Mouse (Mus musculus) MEL (cell line): ENCODE measurements around the gene Anapc15-ps. TPM values are rescaled to one million over a fixed set of nuclear protein-coding genes. Genes with fewer than 3 reads are reported as not detected.

Experiments
- DNase-seq: peaks from one replicate; pipeline ENCODE4 v3.0.0; 2011; ENCODE audit warnings: low read depth, low spot score
- H3K27ac ChIP-seq: 2 replicates; pipeline ENCODE4 v1.5.1; 2012; ENCODE audit warnings: low read depth, mild to moderate bottlenecking, control low read depth, low read length, moderate library complexity; ENCODE audit not compliant: control insufficient read depth
- H3K27me3 ChIP-seq, 2 experiments: fragments of 150-350 bp in 1 of 2; sonication (generic) in 1 of 2; 2 replicates each; pipeline ENCODE4 v1.6.1; 2012; ENCODE audit warnings: low read length in 2 of 2, mild to moderate bottlenecking in 2 of 2, improper control_type of control experiment in 1 of 2, moderate library complexity in 1 of 2; ENCODE audit not compliant: insufficient read depth in 2 of 2, control insufficient read depth in 1 of 2
- H3K36me3 ChIP-seq, 2 experiments: 2 replicates each; pipeline ENCODE4 v1.6.1; 2012 to 2014; ENCODE audit warnings: low read length in 2 of 2, improper control_type of control experiment in 1 of 2, inconsistent platforms in 1 of 2, mild to moderate bottlenecking in 1 of 2; ENCODE audit not compliant: insufficient read depth in 2 of 2, control insufficient read depth in 1 of 2
- H3K4me1 ChIP-seq, 2 experiments: fragments of 150-350 bp in 1 of 2; sonication (generic) in 1 of 2; 2 replicates each; pipeline ENCODE4 v1.6.1; 2012; ENCODE audit warnings: low read length in 2 of 2, improper control_type of control experiment in 1 of 2, mild to moderate bottlenecking in 1 of 2; ENCODE audit not compliant: insufficient read depth in 2 of 2, control insufficient read depth in 1 of 2
- H3K4me3 ChIP-seq, 2 experiments: fragments of 150-350 bp in 1 of 2; sonication (generic) in 1 of 2; 2 replicates each; pipeline ENCODE4 v1.5.1; 2012; ENCODE audit warnings: low read depth in 2 of 2, low read length in 2 of 2, mild to moderate bottlenecking in 2 of 2, moderate library complexity in 2 of 2, control low read depth in 1 of 2, improper control_type of control experiment in 1 of 2; ENCODE audit not compliant: control insufficient read depth in 1 of 2, insufficient read depth in 1 of 2
- H3K79me2 ChIP-seq: 2 replicates; pipeline ENCODE4 v1.6.1; 2012; ENCODE audit warnings: mild to moderate bottlenecking, low read length, moderate library complexity; ENCODE audit not compliant: control insufficient read depth, poor library complexity, insufficient read depth
- H3K9ac ChIP-seq: 2 replicates; pipeline ENCODE4 v1.6.1; 2012; ENCODE audit warnings: low read depth, mild to moderate bottlenecking, control low read depth, low read length, moderate library complexity; ENCODE audit not compliant: control insufficient read depth, poor library complexity, severe bottlenecking
- H3K9me3 ChIP-seq: fragments of 150-350 bp; sonication (generic); replicated peaks from 2 replicates; pipeline ENCODE4 v1.6.1; 2012; ENCODE audit warnings: mild to moderate bottlenecking, low read length, improper control_type of control experiment, moderate library complexity; ENCODE audit not compliant: insufficient read depth
- BHLHE40 ChIP-seq: IDR thresholded peaks from 2 replicates; pipeline ENCODE4 v1.6.1; 2012; ENCODE audit warnings: low read depth, mild to moderate bottlenecking, inconsistent platforms, low read length, improper control_type of control experiment, borderline replicate concordance
- CHD1 ChIP-seq: IDR thresholded peaks from 2 replicates; pipeline ENCODE4 v1.6.1; 2012; ENCODE audit warnings: low read depth, mild to moderate bottlenecking, inconsistent platforms, low read length, improper control_type of control experiment
- E2F4 ChIP-seq: IDR thresholded peaks from 2 replicates; pipeline ENCODE4 v1.6.1; 2011; ENCODE audit warnings: low read depth, low read length, improper control_type of control experiment, borderline replicate concordance
- ELF1 ChIP-seq: IDR thresholded peaks from 2 replicates; pipeline ENCODE4 v1.6.1; 2014; ENCODE audit warnings: low read depth, mild to moderate bottlenecking, inconsistent platforms, low read length, improper control_type of control experiment, moderate library complexity
- ETS1 ChIP-seq: IDR thresholded peaks from 2 replicates; pipeline ENCODE4 v1.6.1; 2012; ENCODE audit warnings: low read depth, mild to moderate bottlenecking, inconsistent platforms, low read length, improper control_type of control experiment, moderate library complexity
- GABPA ChIP-seq: IDR thresholded peaks from 2 replicates; pipeline ENCODE4 v1.6.1; 2012; ENCODE audit warnings: low read depth, mild to moderate bottlenecking, inconsistent platforms, low read length, improper control_type of control experiment, moderate library complexity
- GATA1 ChIP-seq: IDR thresholded peaks from 2 replicates; pipeline ENCODE4 v1.6.1; 2011; ENCODE audit warnings: low read depth, low read length, improper control_type of control experiment
- HCFC1 ChIP-seq: IDR thresholded peaks from 2 replicates; pipeline ENCODE4 v1.6.1; 2012; ENCODE audit warnings: low read depth, mild to moderate bottlenecking, inconsistent platforms, low read length, improper control_type of control experiment, moderate library complexity
- JUND ChIP-seq: IDR thresholded peaks from 2 replicates; pipeline ENCODE4 v1.6.1; 2011; ENCODE audit warnings: low read depth, mild to moderate bottlenecking, improper control_type of control experiment, low read length
- KAT2A ChIP-seq: conservative IDR thresholded peaks from 2 replicates; pipeline ENCODE4 v1.6.1; 2012; ENCODE audit warnings: low read depth, low read length, improper control_type of control experiment, inconsistent platforms
- MAFK ChIP-seq: IDR thresholded peaks from 2 replicates; pipeline ENCODE4 v1.6.1; 2011; ENCODE audit warnings: low read depth, mild to moderate bottlenecking, low read length, improper control_type of control experiment, borderline replicate concordance
- MAX ChIP-seq: IDR thresholded peaks from 2 replicates; pipeline ENCODE4 v1.6.1; 2011; ENCODE audit warnings: low read length, improper control_type of control experiment
- MAZ ChIP-seq: IDR thresholded peaks from 2 replicates; pipeline ENCODE4 v1.6.1; 2012; ENCODE audit warnings: low read depth, mild to moderate bottlenecking, inconsistent platforms, low read length, improper control_type of control experiment
- MEF2A ChIP-seq: IDR thresholded peaks from 2 replicates; pipeline ENCODE4 v1.6.1; 2014; ENCODE audit warnings: low read depth, mild to moderate bottlenecking, inconsistent platforms, low read length, improper control_type of control experiment; ENCODE audit not compliant: poor library complexity, insufficient replicate concordance, severe bottlenecking; ENCODE audit errors: extremely low read depth
- MXI1 ChIP-seq: IDR thresholded peaks from 2 replicates; pipeline ENCODE4 v1.6.1; 2011; ENCODE audit warnings: mild to moderate bottlenecking, low read depth, low read length, improper control_type of control experiment
- NELFE ChIP-seq: IDR thresholded peaks from 2 replicates; pipeline ENCODE4 v1.6.1; 2011; ENCODE audit warnings: low read depth, low read length, improper control_type of control experiment
- NRF1 ChIP-seq: IDR thresholded peaks from 2 replicates; pipeline ENCODE4 v1.6.1; 2014; ENCODE audit warnings: low read depth, mild to moderate bottlenecking, inconsistent platforms, low read length, improper control_type of control experiment, moderate library complexity; ENCODE audit not compliant: poor library complexity, insufficient read depth, severe bottlenecking
- POLR2A ChIP-seq, 2 experiments: IDR thresholded peaks; 2 replicates each; pipeline ENCODE4 v1.6.1; 2011 to 2012; ENCODE audit warnings: low read length in 2 of 2, mild to moderate bottlenecking in 2 of 2, control low read depth in 1 of 2, improper control_type of control experiment in 1 of 2, low read depth in 1 of 2, moderate library complexity in 1 of 2; ENCODE audit not compliant: control insufficient read depth in 1 of 2, insufficient read depth in 1 of 2, poor library complexity in 1 of 2
- POLR2AphosphoS2 ChIP-seq: IDR thresholded peaks from 2 replicates; pipeline ENCODE4 v1.6.1; 2011; ENCODE audit warnings: low read length, improper control_type of control experiment
- POLR2AphosphoS5 ChIP-seq: IDR thresholded peaks from 2 replicates; pipeline ENCODE4 v1.6.1; 2012; ENCODE audit warnings: low read depth, borderline replicate concordance, mild to moderate bottlenecking, inconsistent platforms, low read length, moderate library complexity, mixed read lengths
- RCOR1 ChIP-seq: IDR thresholded peaks from 2 replicates; pipeline ENCODE4 v1.6.1; 2012; ENCODE audit warnings: low read depth, mild to moderate bottlenecking, inconsistent platforms, low read length, improper control_type of control experiment
- SIN3A ChIP-seq: IDR thresholded peaks from 2 replicates; pipeline ENCODE4 v1.6.1; 2012; ENCODE audit warnings: low read length, improper control_type of control experiment, inconsistent platforms
- SMC3 ChIP-seq: IDR thresholded peaks from 2 replicates; pipeline ENCODE4 v1.6.1; 2011; ENCODE audit warnings: low read depth, low read length, improper control_type of control experiment
- TAL1 ChIP-seq: IDR thresholded peaks from 2 replicates; pipeline ENCODE4 v1.6.1; 2012; ENCODE audit warnings: mild to moderate bottlenecking, inconsistent platforms, low read length, moderate library complexity, mixed read lengths
- TCF12 ChIP-seq: IDR thresholded peaks from 2 replicates; pipeline ENCODE4 v1.6.1; 2014; ENCODE audit warnings: low read depth, mild to moderate bottlenecking, inconsistent platforms, low read length, improper control_type of control experiment, moderate library complexity
- UBTF ChIP-seq: IDR thresholded peaks from 2 replicates; pipeline ENCODE4 v1.6.1; 2012; ENCODE audit warnings: low read depth, mild to moderate bottlenecking, inconsistent platforms, low read length, improper control_type of control experiment, moderate library complexity, borderline replicate concordance; ENCODE audit not compliant: insufficient read depth
- USF1 ChIP-seq: IDR thresholded peaks from 2 replicates; pipeline ENCODE4 v1.6.1; 2014; ENCODE audit warnings: low read depth, mild to moderate bottlenecking, inconsistent platforms, low read length, improper control_type of control experiment, moderate library complexity
- ZC3H11A ChIP-seq: IDR thresholded peaks from 2 replicates; pipeline ENCODE4 v1.6.1; 2012; ENCODE audit warnings: low read depth, mild to moderate bottlenecking, inconsistent platforms, low read length, improper control_type of control experiment
- ZNF384 ChIP-seq: IDR thresholded peaks from 2 replicates; pipeline ENCODE4 v1.6.1; 2012; ENCODE audit warnings: low read depth, mild to moderate bottlenecking, inconsistent platforms, low read length, improper control_type of control experiment
- polyA plus RNA-seq, 2 experiments: library from polyadenylated mRNA; stranded (reverse) in 1 of 2; unstranded in 1 of 2; fragments of >175 nt in 1 of 2; fragments of >200 nt in 1 of 2; gene quantifications; 2 replicates each; pipeline versions ENCODE4 v1.2.1 to v1.2.4; 2012; ENCODE audit warnings: low replicate concordance in 2 of 2, low read depth in 1 of 2; ENCODE audit not compliant: insufficient read length in 2 of 2, insufficient read depth in 1 of 2, missing spikeins in 1 of 2
- total RNA-seq: library from RNA; depleted of rRNA; stranded (reverse); fragments of 300-350 nt; gene quantifications from 2 replicates; pipeline ENCODE4 v1.2.3, GENCODE M21; 2012

Anapc15-ps gene
- total and polyA plus RNA-seq, 3 experiments, result 0.31 TPM; not detected in 2

GRCm38 (mm10) chr10:95718760-95719159, 45.5 kb upstream of the Anapc15-ps start:
- Histone ChIP-seq H3K4me1 (no peaks in the 10 kb centered on the region), H3K9ac (no peak overlapping the region), H3K27ac (no peak overlapping the region), H3K27me3 (no peaks in the 10 kb centered on the region; a peak in 1 of 4 replicates), H3K9me3 (no peaks in the 10 kb centered on the region), H3K79me2 (no peaks in the 10 kb centered on the region), H3K36me3 (no peaks in the 10 kb centered on the region), H3K4me3 (no peak overlapping the region)
- TF ChIP-seq POLR2A (IDR thresholded peaks at IDR 0.05; ENCODE audit: control insufficient read depth in 1 of 2, insufficient read depth in 1 of 2, low read depth in 1 of 2, low read length in 2 of 2, poor library complexity in 1 of 2) (no peak), MAFK (no peak), ELF1 (no peak), SIN3A (no peak), TCF12 (no peak), POLR2AphosphoS2 (no peak), UBTF (no peak), RCOR1 (no peak), NELFE (no peak), MAZ (no peak), MEF2A (no peak), USF1 (no peak), KAT2A (no peak), MXI1 (no peak), MAX (no peak), ETS1 (no peak), GATA1 (no peak), ZNF384 (no peak)
- DNase-seq, result no peak

GRCm38 (mm10) chr10:95717106-95717680, 43.9 kb upstream of the Anapc15-ps start:
- no peaks in the 10 kb centered on the region; a peak in 1 of 4 replicates for H3K27me3 ChIP-seq
- TF ChIP-seq POLR2A (IDR thresholded peaks at IDR 0.05; ENCODE audit: control insufficient read depth in 1 of 2, insufficient read depth in 1 of 2, low read depth in 1 of 2, low read length in 2 of 2, poor library complexity in 1 of 2) (no peak), SIN3A (no peak), JUND (no peak), TAL1 (no peak), BHLHE40 (no peak), POLR2AphosphoS2 (no peak), CHD1 (no peak), ZC3H11A (no peak), HCFC1 (no peak), GABPA (no peak), POLR2AphosphoS5 (no peak), NRF1 (no peak), E2F4 (no peak), TCF12 (no peak), MXI1 (no peak), MAX (no peak), MEF2A (no peak), ELF1 (no peak), SMC3 (no peak)

More at GRCm38 (mm10) chr10:95717106-95717680, 43.9 kb upstream of the Anapc15-ps start:
- H3K36me3 ChIP-seq, result no peaks in the 10 kb centered on the region
- H3K27ac ChIP-seq, result no peak overlapping the region
- no peak overlapping the region for H3K4me3 ChIP-seq
- no peaks in the 10 kb centered on the region for H3K79me2 ChIP-seq
- no peak for DNase-seq
- H3K4me1 ChIP-seq, result no peaks in the 10 kb centered on the region
- no peak overlapping the region for H3K9ac ChIP-seq
- no peaks in the 10 kb centered on the region for H3K9me3 ChIP-seq
